Mouse (Mus musculus): ENCODE results near the gene Srp72. TPM values are rescaled to one million over a fixed set of nuclear protein-coding genes. Genes with fewer than 3 reads are reported as not detected.

Gene Srp72
- polyA plus RNA-seq (2014; fragmentation: Illumina TruSeq; extraction: RNeasy Lipid Tissue Mini Kit (QIAGEN cat#74804)): 245 TPM

DNA sequence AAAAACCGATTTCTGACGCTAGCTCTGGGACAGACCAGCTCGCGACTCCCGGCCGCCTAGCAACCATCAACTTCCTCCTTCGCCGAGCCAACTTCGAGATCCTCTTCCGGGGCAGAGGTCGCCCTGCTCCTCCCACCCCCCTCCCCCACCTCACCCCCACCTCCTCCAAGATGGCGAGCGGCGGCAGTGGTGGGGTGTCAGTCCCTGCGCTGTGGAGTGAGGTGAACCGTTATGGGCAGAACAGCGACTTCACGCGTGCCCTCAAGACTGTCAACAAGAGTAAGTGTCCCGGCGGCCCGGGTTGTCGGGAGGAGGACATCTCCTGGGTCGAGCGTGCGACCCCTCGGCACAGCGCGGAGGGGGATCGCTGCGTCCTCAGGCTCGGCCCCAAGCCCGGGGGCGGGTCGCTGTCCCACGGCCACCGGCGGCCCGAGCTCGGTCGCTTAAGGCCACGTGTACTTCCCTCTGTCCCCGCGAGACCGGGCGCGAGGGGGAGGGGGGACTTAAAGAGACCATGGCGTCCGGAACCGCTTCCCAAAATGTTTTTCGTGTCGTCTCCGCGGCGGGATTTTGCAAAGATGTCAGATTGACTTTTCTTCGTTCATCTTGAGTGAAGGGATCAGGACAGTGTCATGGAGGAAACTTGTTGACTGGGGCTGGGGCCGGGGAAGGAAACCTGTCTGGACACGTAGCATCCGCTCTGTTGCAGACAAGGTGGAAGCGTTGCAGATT, at the start of gene Srp72:
Srp72 (plus strand) TSS at position 130 of the 732 bp plus-strand sequence.

GRCm38 (mm10) chr5:76951106-76952027, 23.1 kb upstream of the Srp72 start, which contains the start of the genes Paics and Ppat:
TSS of gene Paics (plus strand) at chr5:76951307.
TSS of gene Ppat (minus strand) at chr5:76951578.

GRCm38 (mm10) chr5:77004051-77004821, 29.8 kb downstream of the Srp72 start, which contains the start of gene Arl9:
TSS of gene Arl9 (plus strand) at chr5:77004055.

DNA sequence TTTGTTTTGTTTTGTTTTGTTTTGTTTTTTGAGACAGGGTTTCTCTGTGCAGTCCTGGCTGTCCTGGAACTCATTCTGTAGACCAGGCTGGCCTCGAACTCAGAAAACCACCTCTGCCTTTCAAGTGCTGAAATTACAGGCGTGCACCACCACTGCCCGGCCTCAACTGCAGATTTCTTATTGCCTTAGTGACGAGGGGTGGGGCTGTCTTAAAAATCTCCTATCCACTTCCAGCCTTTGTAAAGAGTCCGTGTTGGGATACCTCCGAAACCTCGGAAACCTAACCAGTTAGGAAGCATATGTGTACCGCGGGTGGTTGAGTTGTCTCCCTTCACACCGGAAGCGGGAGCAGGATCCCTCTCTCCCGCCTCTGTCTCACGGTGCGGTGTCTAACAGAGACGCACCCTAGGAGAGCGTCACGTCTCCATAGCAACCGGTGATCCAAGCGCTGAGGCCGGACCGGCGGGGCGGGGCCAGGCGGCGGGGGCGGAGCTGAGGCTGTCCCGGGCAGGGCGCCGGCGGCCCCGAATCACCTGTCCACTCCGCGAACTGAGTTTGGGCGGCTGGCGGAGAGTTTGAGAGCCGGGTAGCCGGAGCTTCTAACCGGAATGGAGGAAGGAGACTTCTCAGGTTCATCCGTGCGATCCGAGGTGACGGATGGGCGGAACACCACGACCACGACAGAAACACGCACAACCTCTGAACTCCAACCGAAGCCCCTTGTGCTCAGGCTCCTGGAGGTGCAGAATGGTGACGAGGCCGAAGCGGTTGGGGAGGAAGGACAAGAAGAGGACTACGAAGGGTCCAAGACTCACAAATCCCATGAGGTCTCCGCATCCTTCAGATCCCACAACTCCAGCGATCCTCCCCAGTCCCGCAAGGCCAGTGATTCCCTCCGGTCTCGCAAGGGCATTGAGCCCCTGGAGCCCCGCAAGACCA, 41.3 kb downstream of the Srp72 start, which contains the start of gene Thegl:
Thegl (plus strand) TSS at position 480 of the 939 bp plus-strand sequence.

Other genes starting within 250 kb of the Srp72 start
- 23.8 TPM for gene Aasdh, start 69.2 kb upstream of the Srp72 start, polyA plus RNA-seq (2014; fragmentation: Illumina TruSeq; extraction: RNeasy Lipid Tissue Mini Kit (QIAGEN cat#74804))
- gene Paics, start 23.4 kb upstream of the Srp72 start, polyA plus RNA-seq (2014; fragmentation: Illumina TruSeq; extraction: RNeasy Lipid Tissue Mini Kit (QIAGEN cat#74804)): 312 TPM
- 101 TPM for gene Ppat, start 23.1 kb upstream of the Srp72 start, polyA plus RNA-seq (2014; fragmentation: Illumina TruSeq; extraction: RNeasy Lipid Tissue Mini Kit (QIAGEN cat#74804))
- not detected for gene Arl9, start 29.4 kb downstream of the Srp72 start, polyA plus RNA-seq (2014; fragmentation: Illumina TruSeq; extraction: RNeasy Lipid Tissue Mini Kit (QIAGEN cat#74804))
- gene Thegl, start 41.3 kb downstream of the Srp72 start, polyA plus RNA-seq (2014; fragmentation: Illumina TruSeq; extraction: RNeasy Lipid Tissue Mini Kit (QIAGEN cat#74804)): not detected
- gene Hopx, start 140.4 kb downstream of the Srp72 start, polyA plus RNA-seq (2014; fragmentation: Illumina TruSeq; extraction: RNeasy Lipid Tissue Mini Kit (QIAGEN cat#74804)): 3.9 TPM
- gene Spink2, start 236.8 kb downstream of the Srp72 start, polyA plus RNA-seq (2014; fragmentation: Illumina TruSeq; extraction: RNeasy Lipid Tissue Mini Kit (QIAGEN cat#74804)): not detected